Mouse (Mus musculus): ENCODE measurements at regions not wholly inside any gene's neighbourhood (a gene's known extent, or its start where the extent isn't known, plus 50 kb on each side); places are given as distances from the start of the nearest gene placed in this dataset.

GRCm38 (mm10) chr15:31961963-31962362 is 215.1 kb upstream of the Tas2r119 start:
- no peaks in the 10 kb centered on the region for H3K36me3 ChIP-seq
- H3K4me3 ChIP-seq: no peak overlapping the region
- no peak for ATAC-seq (ENCODE audit: low FRiP score, low read depth)
- WGBS: 52% methylated on average over 2 of the region's 2 CpGs
- H3K4me2 ChIP-seq (replicated peaks): no peak overlapping the region
- no peak overlapping the region for H3K9ac ChIP-seq
- H3K4me1 ChIP-seq: no peaks in the 10 kb centered on the region
- H3K27ac ChIP-seq: no peak overlapping the region
- H3K27me3 ChIP-seq: no peaks in the 10 kb centered on the region
- H3K9me3 ChIP-seq: no peaks in the 10 kb centered on the region

GRCm38 (mm10) chr15:31964911-31965310 is 212.2 kb upstream of the Tas2r119 start:
- Histone ChIP-seq H3K36me3 (no peaks in the 10 kb centered on the region), H3K4me3 (no peak overlapping the region), H3K4me2 (replicated peaks) (no peak overlapping the region), H3K9me3 (no peaks in the 10 kb centered on the region), H3K4me1 (no peaks in the 10 kb centered on the region), H3K27ac (no peak overlapping the region), H3K9ac (no peak overlapping the region), H3K27me3 (no peaks in the 10 kb centered on the region)
- no peak for ATAC-seq (ENCODE audit: low FRiP score, low read depth)
- WGBS: 97% methylated on average over 6 of the region's 6 CpGs

GRCm38 (mm10) chr15:31965542-31965941 is 211.5 kb upstream of the Tas2r119 start:
- Histone ChIP-seq H3K4me2 (replicated peaks) (no peak overlapping the region), H3K27me3 (no peaks in the 10 kb centered on the region), H3K4me1 (no peaks in the 10 kb centered on the region), H3K9me3 (no peaks in the 10 kb centered on the region), H3K27ac (no peak overlapping the region), H3K36me3 (no peaks in the 10 kb centered on the region), H3K9ac (no peak overlapping the region), H3K4me3 (no peak overlapping the region)
- WGBS: 93% methylated on average over 4 of the region's 4 CpGs
- no peak for ATAC-seq (ENCODE audit: low FRiP score, low read depth)

- Histone ChIP-seq H3K4me2 (replicated peaks) (no peak overlapping the region), H3K9ac (no peak overlapping the region), H3K27ac (no peak overlapping the region), H3K36me3 (no peaks in the 10 kb centered on the region), H3K27me3 (no peaks in the 10 kb centered on the region), H3K9me3 (no peaks in the 10 kb centered on the region), H3K4me3 (no peak overlapping the region), H3K4me1 (0 out of 2 replicates have a peak, but pooled peaks cover 4% of the 10 kb centered on the region)
- WGBS: 65% methylated on average over 7 of the region's 7 CpGs
- ATAC-seq (ENCODE audit: low FRiP score, low read depth): no peak
These were observed 204.2 kb upstream of the Tas2r119 start for GRCm38 (mm10) chr15:31972891-31973290.

GRCm38 (mm10) chr15:31973889-31974288 is 203.2 kb upstream of the Tas2r119 start:
- Histone ChIP-seq H3K36me3 (no peaks in the 10 kb centered on the region), H3K4me2 (replicated peaks) (no peak overlapping the region), H3K9me3 (no peaks in the 10 kb centered on the region), H3K4me1 (0 out of 2 replicates have a peak, but pooled peaks cover 4% of the 10 kb centered on the region), H3K4me3 (no peak overlapping the region), H3K27ac (no peak overlapping the region), H3K9ac (no peak overlapping the region), H3K27me3 (no peaks in the 10 kb centered on the region; the same call in 1 of the 2 replicates)
- WGBS: 87% methylated on average over 11 of the region's 11 CpGs
- no peak for ATAC-seq (ENCODE audit: low FRiP score, low read depth)

GRCm38 (mm10) chr15:31976461-31976860 is 200.6 kb upstream of the Tas2r119 start:
- H3K4me3 ChIP-seq: no peak overlapping the region
- no peaks in the 10 kb centered on the region for H3K9me3 ChIP-seq
- WGBS: 23% methylated on average over 4 of the region's 4 CpGs

GRCm38 (mm10) chr15:31977563-31977962 is 199.5 kb upstream of the Tas2r119 start:
- ATAC-seq (ENCODE audit: low FRiP score, low read depth): no peak
- WGBS: 89% methylated on average over 3 of the region's 3 CpGs
- H3K9ac ChIP-seq: no peak overlapping the region
- H3K9me3 ChIP-seq: no peaks in the 10 kb centered on the region
- H3K4me2 ChIP-seq (replicated peaks): no peak overlapping the region
- H3K4me1 ChIP-seq: peaks cover 4% of the 10 kb centered on the region; the same call in 1 of the 2 replicates
- H3K27me3 ChIP-seq: peaks cover 5% of the 10 kb centered on the region
- H3K4me3 ChIP-seq: no peak overlapping the region
- H3K36me3 ChIP-seq: no peaks in the 10 kb centered on the region
- H3K27ac ChIP-seq: no peak overlapping the region

More at GRCm38 (mm10) chr15:31976461-31976860, 200.6 kb upstream of the Tas2r119 start:
- no peak for ATAC-seq (ENCODE audit: low FRiP score, low read depth)
- Histone ChIP-seq H3K27ac (no peak overlapping the region), H3K4me2 (replicated peaks) (no peak overlapping the region), H3K4me1 (peaks cover 4% of the 10 kb centered on the region; the same call in 1 of the 2 replicates), H3K27me3 (peaks cover 5% of the 10 kb centered on the region), H3K9ac (no peak overlapping the region), H3K36me3 (no peaks in the 10 kb centered on the region)

GRCm38 (mm10) chr15:31979961-31980360 is 197.1 kb upstream of the Tas2r119 start:
- Histone ChIP-seq H3K4me2 (replicated peaks) (no peak overlapping the region), H3K36me3 (no peaks in the 10 kb centered on the region), H3K27me3 (peaks cover 5% of the 10 kb centered on the region), H3K4me3 (no peak overlapping the region), H3K27ac (no peak overlapping the region), H3K9ac (no peak overlapping the region), H3K4me1 (peaks cover 4% of the 10 kb centered on the region; the same call in 1 of the 2 replicates), H3K9me3 (no peaks in the 10 kb centered on the region)
- ATAC-seq (ENCODE audit: low FRiP score, low read depth): no peak
- 14% methylated on average over 7 of the region's 7 CpGs for WGBS

- no peak overlapping the region for H3K4me2 ChIP-seq (replicated peaks)
- WGBS: 76% methylated on average over 1 of the region's 1 CpGs
- no peak overlapping the region for H3K4me3 ChIP-seq
- H3K4me1 ChIP-seq: peaks cover 4% of the 10 kb centered on the region; the same call in 1 of the 2 replicates
- peaks cover 5% of the 10 kb centered on the region for H3K27me3 ChIP-seq
- no peak overlapping the region for H3K9ac ChIP-seq
- no peak for ATAC-seq (ENCODE audit: low FRiP score, low read depth)
- no peak overlapping the region for H3K27ac ChIP-seq
- no peaks in the 10 kb centered on the region for H3K36me3 ChIP-seq
- H3K9me3 ChIP-seq: no peaks in the 10 kb centered on the region
These were observed 196.3 kb upstream of the Tas2r119 start for GRCm38 (mm10) chr15:31980791-31981190.

GRCm38 (mm10) chr15:31987291-31987690 is 189.8 kb upstream of the Tas2r119 start:
- Histone ChIP-seq H3K9ac (no peak overlapping the region), H3K27ac (no peak overlapping the region), H3K4me2 (replicated peaks) (no peak overlapping the region), H3K9me3 (no peaks in the 10 kb centered on the region), H3K4me1 (peaks cover 9% of the 10 kb centered on the region; the same call in 1 of the 2 replicates), H3K27me3 (no peaks in the 10 kb centered on the region), H3K36me3 (no peaks in the 10 kb centered on the region), H3K4me3 (no peak overlapping the region)
- 70% methylated on average over 3 of the region's 3 CpGs for WGBS
- no peak for ATAC-seq (ENCODE audit: low FRiP score, low read depth)

GRCm38 (mm10) chr15:31989093-31989492 is 188.0 kb upstream of the Tas2r119 start:
- no peak overlapping the region for H3K4me3 ChIP-seq
- H3K27ac ChIP-seq: no peak overlapping the region
- 20% methylated on average over 2 of the region's 2 CpGs for WGBS
- peaks cover 9% of the 10 kb centered on the region; the same call in 1 of the 2 replicates for H3K4me1 ChIP-seq
- ATAC-seq (ENCODE audit: low FRiP score, low read depth): peak; percentile 59; the same call in 1 of the 2 replicates
- H3K27me3 ChIP-seq: no peaks in the 10 kb centered on the region
- H3K36me3 ChIP-seq: no peaks in the 10 kb centered on the region
- H3K4me2 ChIP-seq (replicated peaks): no peak overlapping the region
- no peaks in the 10 kb centered on the region for H3K9me3 ChIP-seq
- H3K9ac ChIP-seq: no peak overlapping the region

- no peak for ATAC-seq (ENCODE audit: low FRiP score, low read depth)
These were observed 187.3 kb upstream of the Tas2r119 start for GRCm38 (mm10) chr15:31989593-31990290.

GRCm38 (mm10) chr15:31997996-31998395 is 179.1 kb upstream of the Tas2r119 start:
- Histone ChIP-seq H3K27me3 (peaks cover 18% of the 10 kb centered on the region), H3K4me1 (peaks cover 7% of the 10 kb centered on the region), H3K9me3 (no peaks in the 10 kb centered on the region), H3K9ac (no peak overlapping the region), H3K4me3 (no peak overlapping the region), H3K27ac (no peak overlapping the region), H3K36me3 (no peaks in the 10 kb centered on the region), H3K4me2 (replicated peaks) (no peak overlapping the region)
- 95% methylated on average over 2 of the region's 2 CpGs for WGBS
- no peak for ATAC-seq (ENCODE audit: low FRiP score, low read depth)

More at GRCm38 (mm10) chr15:31989593-31990290, 187.3 kb upstream of the Tas2r119 start:
- no peaks in the 10 kb centered on the region for H3K9me3 ChIP-seq
- H3K27me3 ChIP-seq: no peaks in the 10 kb centered on the region
- H3K4me1 ChIP-seq: peaks cover 9% of the 10 kb centered on the region; the same call in 1 of the 2 replicates
- no peak overlapping the region for H3K4me3 ChIP-seq
- H3K4me2 ChIP-seq (replicated peaks): no peak overlapping the region
- no peak overlapping the region for H3K9ac ChIP-seq
- WGBS: 70% methylated on average over 6 of the region's 6 CpGs
- no peaks in the 10 kb centered on the region for H3K36me3 ChIP-seq
- no peak overlapping the region for H3K27ac ChIP-seq

Measured in limb, embryonic 13.5 days (tissue).